Mouse (Mus musculus) brain, embryonic 14.5 days (tissue): ENCODE results near the gene Coq5.

Experiments used
- CTCF ChIP-seq: fragments of 200-500 bp; IDR thresholded peaks from 2 replicates; pipeline ENCODE4 v1.5.1; 2012; ENCODE audit warnings: inconsistent platforms, mild to moderate bottlenecking, moderate library complexity, borderline replicate concordance; ENCODE audit not compliant: insufficient read depth, insufficient read length; ENCODE audit errors: extremely low read depth
- POLR2A ChIP-seq: fragments of 200-500 bp; IDR thresholded peaks from 2 replicates; pipeline ENCODE4 v1.6.1; 2012; ENCODE audit warnings: mild to moderate bottlenecking, inconsistent platforms, borderline replicate concordance; ENCODE audit not compliant: poor library complexity, insufficient read depth, insufficient read length, severe bottlenecking; ENCODE audit errors: extremely low read depth

- TF ChIP-seq CTCF (peak; percentile 9; the same call in 1 of the 2 replicates), POLR2A (no peak)
Measured at GRCm38 (mm10) chr5:115294173-115294572, 14.7 kb downstream of the Coq5 start.
